Mouse (Mus musculus) G1E (cell line): ENCODE measurements around the gene Gm8251.

Experiments
- CTCF ChIP-seq: IDR thresholded peaks from 2 replicates; pipeline ENCODE4 v1.5.1; 2012; ENCODE audit warnings: low read depth, low read length, inconsistent platforms, mixed read lengths
- GATA1 ChIP-seq: IDR thresholded peaks from 2 replicates; pipeline ENCODE4 v1.6.1; 2012; ENCODE audit warnings: borderline replicate concordance, low read length, inconsistent platforms, mixed read lengths
- TAL1 ChIP-seq: conservative IDR thresholded peaks from 2 replicates; pipeline ENCODE4 v1.6.1; 2012; ENCODE audit warnings: low read depth, low read length, inconsistent platforms, mixed read lengths

- TF ChIP-seq CTCF (no peak), GATA1 (no peak), TAL1 (no peak)
Observed at GRCm38 (mm10) chr1:44102259-44102717, 40.6 kb upstream of the Gm8251 start, which contains the start of gene Tex30.
